Mouse (Mus musculus) small intestine, adult 2 months (tissue): ENCODE data around the gene Gm21170. TPM values are rescaled to one million over a fixed set of nuclear protein-coding genes. Genes with fewer than 3 reads are reported as not detected.
"Not testable (repeated sequence)": the region's sequence is repeated elsewhere in the genome, so short reads cannot be mapped to it uniquely, and the experiment has no call there.

Experiments used
- H3K27ac ChIP-seq: fragments of 200-500 bp; 2 replicates; pipeline ENCODE4 v1.5.1; 2012; ENCODE audit warnings: low read depth, low read length, control low read depth, inconsistent platforms; ENCODE audit not compliant: insufficient read depth
- H3K27me3 ChIP-seq: fragments of 200-500 bp; 2 replicates; pipeline ENCODE4 v1.6.1; 2012; ENCODE audit warnings: mild to moderate bottlenecking, moderate library complexity, low read length, inconsistent platforms; ENCODE audit not compliant: control insufficient read depth, insufficient read depth
- H3K36me3 ChIP-seq: fragments of 200-500 bp; 2 replicates; pipeline ENCODE4 v1.6.1; 2012; ENCODE audit warnings: mild to moderate bottlenecking, low read length, control low read depth, inconsistent platforms; ENCODE audit not compliant: control insufficient read depth, insufficient read depth
- H3K4me1 ChIP-seq: fragments of 200-500 bp; 2 replicates; pipeline ENCODE4 v1.6.1; 2012; ENCODE audit warnings: low read length, inconsistent platforms, mixed read lengths; ENCODE audit not compliant: control insufficient read depth, insufficient read depth, insufficient read length
- H3K4me3 ChIP-seq: fragments of 200-500 bp; 2 replicates; pipeline ENCODE4 v1.5.1; 2012; ENCODE audit warnings: low read depth, mild to moderate bottlenecking, control low read depth, inconsistent platforms, low read length, moderate library complexity
- WGBS: fragments of 180-500 bp; shearing (Covaris S2); methylation state at CpG from one replicate; pipeline ENCODE4 v1.1.7; 2018; 5-methylcytosine and 5-hydroxymethylcytosine counted together
- polyA plus RNA-seq: library from polyadenylated mRNA; depleted of rRNA; stranded (reverse); fragments of >200 nt; gene quantifications from 2 replicates; pipeline ENCODE4 v1.2.3, GENCODE M21; 2012; rRNA removed

Gene Gm21170
- polyA plus RNA-seq: not detected in 2 replicates

- not testable (repeated sequence) for H3K4me1 ChIP-seq
- WGBS: no CpG with 5 or more reads among the region's 2 CpGs
Measured at GRCm38 (mm10) chrY:47690998-47691397, at the start of gene Gm21170. TSS of gene Gm21170 (minus strand) at chrY:47691098.

More at GRCm38 (mm10) chrY:47690998-47691397, at the start of gene Gm21170:
- H3K27me3 ChIP-seq, H3K4me3 ChIP-seq, H3K27ac ChIP-seq, H3K36me3 ChIP-seq: not testable (repeated sequence)

Other genes starting within 250 kb of the Gm21170 start
- not detected in 2 replicates for gene Gm21256, start 240.1 kb downstream of the Gm21170 start, polyA plus RNA-seq